Mouse (Mus musculus) thymus, adult 2 months (tissue): ENCODE results near the gene Edn2.

ENCODE experiments used
- CTCF ChIP-seq: fragments of 200-500 bp; IDR thresholded peaks from 2 replicates; pipeline ENCODE4 v1.5.1; 2012; ENCODE audit warnings: mild to moderate bottlenecking, control low read depth, low read length, moderate library complexity, borderline replicate concordance; ENCODE audit not compliant: control insufficient read depth, poor library complexity, insufficient read depth; ENCODE audit errors: extremely low read depth
- POLR2A ChIP-seq: fragments of 200-500 bp; IDR thresholded peaks from 2 replicates; pipeline ENCODE4 v1.6.1; 2012; ENCODE audit warnings: mild to moderate bottlenecking, low read length, control low read depth, moderate library complexity; ENCODE audit not compliant: control insufficient read depth, poor library complexity, insufficient read depth; ENCODE audit errors: extremely low read depth

DNA sequence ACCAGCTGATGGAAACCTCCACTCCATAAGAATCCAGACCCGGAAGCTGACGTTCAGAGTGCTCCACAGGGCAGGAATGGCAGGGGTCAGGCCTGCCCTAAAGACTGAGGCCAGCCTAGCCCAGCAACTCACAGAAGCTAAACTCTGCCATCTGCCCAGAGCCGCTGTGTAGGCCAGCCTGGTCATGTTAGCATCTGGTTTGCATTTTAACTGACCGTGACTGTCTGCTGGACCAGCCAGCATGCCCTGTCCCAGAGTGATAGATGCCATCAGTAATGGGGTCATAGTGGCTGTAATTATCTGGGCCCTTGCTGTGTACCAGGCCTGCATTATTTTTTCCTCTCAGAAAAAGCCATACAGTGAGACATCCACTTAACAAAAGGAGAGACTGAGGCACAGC, 30.1 kb upstream of the Edn2 start:
- TF ChIP-seq CTCF, result no peak
- TF ChIP-seq POLR2A, result no peak
